Mouse (Mus musculus): Measurements from ENCODE around the gene Igfbp1.
"Not testable (repeated sequence)": the region's sequence is repeated elsewhere in the genome, so short reads cannot be mapped to it uniquely, and the experiment has no call there.

The Igfbp1 gene

DNA sequence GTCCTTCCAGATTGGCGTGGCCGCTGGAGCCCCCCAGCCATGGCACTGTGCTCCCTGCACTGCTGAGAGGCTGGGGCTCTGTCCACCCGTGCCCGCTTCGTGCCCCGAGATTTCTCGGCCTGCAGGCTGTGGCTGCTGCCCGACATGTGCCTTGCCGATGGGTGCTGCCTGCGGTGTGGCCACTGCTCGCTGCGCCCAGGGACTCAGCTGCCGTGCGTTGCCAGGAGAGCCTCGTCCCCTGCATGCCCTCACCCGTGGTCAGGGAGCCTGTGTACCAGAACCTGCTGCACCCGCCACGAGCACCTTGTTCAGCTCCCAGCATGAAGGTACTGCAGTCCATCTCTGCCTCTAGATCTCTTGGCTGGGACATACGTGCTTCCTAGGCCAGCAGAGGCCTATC lies 424 bp downstream of the Igfbp1 start:
- DNase-seq = no peak

DNA sequence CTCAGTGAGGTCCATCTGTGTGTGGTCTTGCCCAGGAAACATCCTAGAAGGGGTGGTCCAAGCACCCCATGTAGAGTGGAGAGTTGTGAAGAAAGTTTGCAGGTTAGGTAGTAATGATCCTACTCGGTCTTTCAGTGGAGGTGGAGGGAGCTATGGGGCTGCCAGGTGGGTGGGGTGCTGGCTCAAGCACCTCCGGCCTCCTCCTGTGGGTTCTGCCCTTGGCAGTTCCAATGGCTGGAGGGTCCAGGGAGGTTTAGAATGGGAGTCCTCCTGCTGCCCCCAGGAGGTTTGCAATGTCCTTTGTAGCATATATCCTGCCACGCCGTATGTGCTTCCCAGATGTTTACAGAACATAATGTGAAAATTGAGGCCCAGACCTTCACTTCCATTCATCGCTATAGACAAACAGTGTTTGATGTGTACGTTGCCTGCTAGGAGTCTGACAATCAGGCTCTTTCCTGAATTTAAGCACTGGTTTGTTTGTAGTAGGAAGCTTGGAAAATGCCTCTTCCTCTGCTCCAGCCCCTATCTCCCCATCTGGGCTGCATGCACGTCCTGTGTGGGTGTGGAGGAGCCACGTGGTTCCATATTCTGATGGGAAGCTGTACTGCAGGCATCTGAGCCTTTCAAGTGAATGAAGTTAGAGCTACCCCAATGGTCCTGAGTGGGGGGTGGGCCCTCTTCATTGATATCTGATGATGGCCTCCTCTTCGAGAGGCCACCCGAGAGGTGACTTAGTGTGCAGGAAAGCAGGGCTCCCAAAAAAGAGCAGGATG lies 1.1 kb downstream of the Igfbp1 start:
- DNase-seq = no peak

DNA sequence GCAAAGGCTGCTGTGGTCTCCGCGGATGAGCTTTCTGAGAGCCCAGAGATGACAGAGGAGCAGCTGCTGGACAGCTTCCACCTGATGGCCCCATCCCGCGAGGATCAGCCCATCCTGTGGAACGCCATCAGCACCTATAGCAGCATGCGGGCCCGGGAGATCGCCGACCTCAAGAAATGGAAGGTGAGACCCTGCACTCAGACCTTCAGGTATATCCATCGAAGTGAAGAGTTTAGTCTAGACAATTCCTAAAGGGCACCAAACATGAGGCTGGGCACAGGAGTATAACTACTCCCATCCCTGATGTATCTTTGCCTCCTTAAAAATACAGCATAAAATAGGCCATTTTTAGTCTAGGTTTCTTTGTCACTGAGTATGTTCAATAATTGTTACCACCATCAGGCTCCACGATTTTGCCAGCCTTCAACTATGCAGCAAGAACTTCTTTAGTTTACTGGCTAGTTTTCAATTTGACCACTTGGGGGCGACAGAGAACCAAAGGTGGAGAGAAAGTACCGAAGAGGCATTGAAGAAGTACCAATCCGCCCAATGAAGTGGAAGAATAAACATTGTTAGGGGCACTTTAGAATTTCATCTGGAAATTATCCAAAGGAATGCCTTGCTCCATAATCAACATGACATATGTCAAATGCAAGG lies 2.3 kb downstream of the Igfbp1 start:
- DNase-seq = no peak

DNA sequence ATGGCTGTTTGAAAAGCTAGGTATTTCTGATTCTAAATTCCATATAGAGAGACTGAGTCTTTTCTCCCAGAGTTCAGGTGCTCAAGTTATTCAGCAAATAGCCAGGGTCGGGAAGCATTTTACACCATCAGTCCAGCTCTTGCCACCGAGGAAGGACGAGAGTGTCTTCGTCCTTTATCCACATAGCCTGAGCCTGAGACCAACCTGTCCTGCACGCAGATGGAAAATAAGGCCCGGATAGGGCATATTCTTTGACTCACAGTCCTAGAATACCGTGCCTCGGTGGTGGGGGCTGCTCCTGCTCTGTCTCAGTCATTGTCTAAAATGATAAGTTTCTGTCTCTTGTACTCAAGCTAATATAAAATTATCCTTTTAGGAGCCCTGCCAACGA lies 2.8 kb downstream of the Igfbp1 start:
- no peak for DNase-seq

DNA sequence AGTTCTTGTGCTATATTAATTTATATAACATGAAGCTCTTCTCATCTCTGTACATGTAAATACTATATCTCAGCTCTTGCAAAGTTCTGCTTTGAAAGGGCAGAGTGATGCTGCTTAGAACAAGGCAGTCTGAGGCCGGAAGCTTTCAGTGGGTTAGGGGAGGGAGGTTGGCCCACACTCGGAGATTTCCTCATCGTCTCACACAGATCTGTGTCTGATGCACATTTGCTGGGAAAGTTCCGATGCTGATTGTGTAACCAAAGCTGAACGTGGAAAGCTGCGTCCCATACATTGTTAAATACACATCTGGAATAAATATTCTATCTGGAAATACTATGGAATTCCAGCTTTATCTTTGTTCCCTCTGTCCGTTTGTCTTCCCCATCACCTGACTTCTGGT lies 4.6 kb downstream of the Igfbp1 start:
- no peak for DNase-seq

DNA sequence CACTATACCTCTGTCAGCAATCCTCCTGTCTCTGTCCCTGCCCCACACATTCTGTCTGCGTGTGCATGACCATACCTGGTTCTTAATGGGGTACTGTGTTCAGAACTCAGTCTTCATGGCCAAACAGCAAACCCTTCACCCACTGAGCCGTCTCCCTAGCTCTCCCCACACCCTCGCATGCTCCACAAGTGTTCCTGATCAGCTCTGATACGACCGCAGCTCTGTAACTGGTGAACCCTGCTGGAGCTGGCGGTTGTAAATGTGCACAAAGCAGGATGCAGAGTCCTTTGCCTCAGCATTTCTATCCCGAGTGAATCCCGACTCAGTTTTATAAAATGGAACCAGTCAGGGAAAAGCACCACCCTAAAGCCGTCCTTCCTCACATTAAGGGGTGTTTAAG lies 6.3 kb downstream of the Igfbp1 start:
- no peak for DNase-seq

DNA sequence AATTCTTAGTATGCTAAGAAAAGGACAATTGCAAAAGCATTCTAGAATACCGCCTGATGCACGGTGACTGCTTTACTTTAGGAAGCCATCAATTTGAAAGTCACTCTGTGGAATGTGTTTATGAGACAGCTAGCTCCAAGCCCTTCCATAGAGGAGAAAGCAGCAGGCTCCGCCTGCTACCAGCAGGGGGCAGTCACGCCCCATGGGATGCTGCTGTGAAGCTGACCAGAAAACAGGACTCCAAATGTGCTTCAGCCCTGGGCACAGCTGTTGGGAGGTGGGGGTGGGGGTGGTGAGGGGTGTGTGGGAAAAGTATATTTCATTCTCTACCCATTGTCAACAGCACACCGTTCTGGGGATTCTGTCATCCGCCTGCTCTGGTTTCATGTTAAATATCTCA lies 12.8 kb downstream of the Igfbp1 start:
- peak; percentile 36 for DNase-seq

DNA sequence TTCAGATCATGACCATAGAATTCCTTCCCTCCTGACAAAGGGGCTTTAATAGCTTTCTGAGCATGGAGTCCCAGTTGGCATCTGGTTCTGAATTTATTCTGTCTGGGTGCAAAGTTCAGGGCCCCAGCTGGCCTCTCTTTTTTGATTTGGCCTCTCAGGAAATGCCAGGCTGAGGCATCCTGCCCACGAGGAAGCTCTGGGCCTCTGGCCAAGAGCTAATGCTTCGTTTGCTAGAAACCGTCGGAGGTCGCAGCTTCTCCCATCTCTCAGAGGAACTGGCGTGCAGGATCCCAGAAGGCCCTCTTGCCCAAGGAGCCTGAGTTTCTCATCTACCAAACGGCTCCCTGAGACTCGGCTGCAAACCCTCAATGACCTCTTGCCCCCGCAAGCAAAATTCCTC lies 13.6 kb downstream of the Igfbp1 start:
- no peak for DNase-seq

DNA sequence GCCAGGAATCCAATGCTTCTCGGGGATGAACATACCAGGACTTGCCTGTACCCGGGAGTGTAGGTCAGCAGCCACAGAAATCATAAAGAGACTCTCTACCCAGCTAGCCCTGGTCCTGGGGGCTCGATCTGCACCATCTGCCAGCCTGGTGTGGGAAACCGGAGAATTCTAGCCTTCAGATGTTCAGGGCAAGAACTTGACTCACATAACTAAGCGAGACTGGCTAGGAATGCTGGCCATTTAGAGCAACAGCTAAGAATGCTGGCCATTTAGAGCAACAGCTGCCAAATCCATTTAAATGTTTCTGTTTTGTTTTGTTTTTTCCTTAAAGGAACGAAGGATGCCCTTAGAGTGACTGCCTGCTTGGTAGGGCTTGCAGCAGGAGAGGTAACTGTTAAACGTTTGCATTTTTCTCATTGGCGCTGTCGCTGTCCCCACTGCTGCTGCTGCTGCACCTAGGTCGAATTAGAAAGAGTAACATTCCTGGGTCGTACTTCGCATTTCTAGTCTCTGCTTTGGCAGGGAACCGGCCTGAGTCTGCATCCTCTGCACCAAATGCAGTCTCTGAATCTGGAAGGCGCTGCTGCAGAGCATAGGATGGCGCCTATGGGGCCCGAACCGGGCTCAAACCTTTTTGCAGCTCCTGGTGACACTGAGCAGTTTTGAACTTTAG lies 14.7 kb downstream of the Igfbp1 start:
- no peak for DNase-seq

DNA sequence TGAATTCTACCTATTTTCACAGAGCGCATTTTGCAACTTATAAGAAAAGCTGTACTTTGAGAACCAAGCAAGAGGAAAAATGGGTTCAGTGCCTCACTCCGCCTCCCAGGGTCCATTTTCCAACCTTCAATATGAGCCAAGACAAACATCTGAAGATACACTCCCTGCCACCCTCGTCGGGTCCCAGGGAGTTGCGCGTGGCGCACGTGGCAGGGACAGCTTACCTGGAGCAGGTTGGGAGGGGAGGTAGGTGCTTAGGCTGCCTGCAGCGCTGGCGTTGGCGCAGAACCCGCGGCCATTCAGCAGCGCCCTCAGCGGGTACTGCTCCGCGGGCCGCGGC lies 15.5 kb downstream of the Igfbp1 start:
- DNase-seq = no peak

DNA sequence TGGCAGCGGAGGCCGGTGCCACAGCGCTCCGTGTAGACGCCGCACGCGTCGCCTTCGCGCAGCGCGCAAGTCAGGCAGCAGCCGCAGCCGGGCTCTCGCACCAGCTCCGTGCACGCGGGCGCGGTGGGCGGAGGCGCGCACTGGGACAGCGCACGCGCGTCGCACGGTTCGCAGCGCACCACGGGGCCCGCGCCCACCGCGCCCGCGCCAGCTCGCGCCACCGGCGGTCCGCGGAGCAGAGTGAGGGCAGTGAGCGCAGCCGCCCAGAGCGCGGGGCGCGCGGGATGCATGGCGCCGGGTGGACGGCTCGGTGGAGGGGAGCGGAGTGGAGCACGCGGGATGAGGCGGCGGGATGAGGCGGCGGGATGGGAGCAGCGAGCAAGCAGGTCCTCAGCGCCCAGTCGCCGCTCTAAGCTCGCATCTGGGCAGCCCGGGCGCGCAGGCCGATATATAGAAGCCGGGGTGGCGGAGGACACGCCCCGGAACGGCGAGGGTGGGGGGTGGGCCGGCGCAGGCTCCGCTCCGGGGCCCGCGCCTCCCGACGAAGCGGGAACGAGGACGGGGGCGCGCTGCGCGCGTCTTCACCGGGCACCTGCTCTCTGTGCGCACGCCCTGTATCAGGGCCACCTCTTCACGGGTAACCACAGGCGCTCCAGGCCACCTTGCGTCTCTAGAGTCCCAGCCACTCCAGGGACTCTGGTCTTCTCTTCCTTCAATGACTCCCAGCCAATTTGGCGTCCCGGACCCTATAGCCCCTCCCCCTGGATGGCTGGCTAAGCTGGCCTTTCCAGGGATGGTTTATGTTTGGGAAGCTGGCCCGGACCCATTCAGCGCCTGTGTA lies 16.1 kb downstream of the Igfbp1 start, which contains the start of gene Igfbp3:
TSS of gene Igfbp3 (minus strand) at position 423 of the 841 bp plus-strand sequence.
- DNase-seq = peak; percentile 29

DNA sequence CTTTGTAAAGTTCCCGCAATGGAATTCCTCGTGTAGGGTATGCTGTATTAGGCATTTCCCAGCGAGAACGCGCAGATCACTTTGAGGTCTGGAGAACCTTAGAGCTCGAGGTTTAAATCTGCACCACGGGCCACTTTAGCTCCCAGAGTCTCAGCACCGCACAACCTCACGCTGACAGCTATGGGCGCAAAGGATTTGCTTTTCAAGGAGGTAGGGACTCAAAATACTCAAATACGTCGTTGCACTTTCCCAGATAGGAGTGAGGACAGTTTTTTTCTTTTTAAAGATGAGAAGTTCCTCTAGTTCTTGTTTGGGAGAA lies 16.7 kb downstream of the Igfbp1 start:
- no peak for DNase-seq

DNA sequence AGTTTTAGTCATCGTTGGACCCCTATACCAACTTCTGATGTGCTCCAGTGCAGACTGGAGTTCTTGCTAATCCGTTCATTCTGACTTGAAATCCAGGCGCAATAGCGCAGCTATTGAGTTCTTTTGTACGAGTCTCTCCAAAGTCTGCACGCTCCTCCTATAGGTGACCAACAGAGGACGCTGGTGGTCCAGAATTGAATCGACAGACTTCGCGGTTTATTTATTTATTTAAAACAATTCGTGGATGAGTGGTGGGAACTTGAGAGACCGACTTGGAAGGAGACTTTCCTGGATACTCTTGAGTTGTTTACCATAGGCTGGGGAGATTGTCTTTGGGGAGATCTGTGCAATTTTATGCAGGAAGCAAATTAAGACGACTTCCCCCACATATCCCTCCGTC lies 17.2 kb downstream of the Igfbp1 start:
- no peak for DNase-seq

DNA sequence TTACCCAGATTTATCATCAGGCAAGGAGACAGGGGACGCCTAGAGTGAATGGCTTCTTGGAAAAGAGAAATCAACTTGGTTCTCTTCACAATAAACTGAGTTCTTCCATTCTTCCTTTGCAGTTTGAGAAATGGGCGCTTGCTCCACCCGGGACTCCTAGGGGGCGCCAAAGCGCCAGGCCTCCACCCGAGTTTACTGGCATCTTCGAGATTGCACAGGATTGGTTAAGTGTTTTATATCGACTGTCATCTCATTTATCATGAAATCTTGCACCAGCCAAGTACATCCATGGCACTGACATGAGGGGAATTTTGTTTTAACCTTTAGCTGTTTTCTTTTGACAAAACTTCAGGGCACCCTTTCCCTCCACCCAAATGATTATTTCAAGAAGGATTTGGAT lies 18.1 kb downstream of the Igfbp1 start:
- DNase-seq = no peak

DNA sequence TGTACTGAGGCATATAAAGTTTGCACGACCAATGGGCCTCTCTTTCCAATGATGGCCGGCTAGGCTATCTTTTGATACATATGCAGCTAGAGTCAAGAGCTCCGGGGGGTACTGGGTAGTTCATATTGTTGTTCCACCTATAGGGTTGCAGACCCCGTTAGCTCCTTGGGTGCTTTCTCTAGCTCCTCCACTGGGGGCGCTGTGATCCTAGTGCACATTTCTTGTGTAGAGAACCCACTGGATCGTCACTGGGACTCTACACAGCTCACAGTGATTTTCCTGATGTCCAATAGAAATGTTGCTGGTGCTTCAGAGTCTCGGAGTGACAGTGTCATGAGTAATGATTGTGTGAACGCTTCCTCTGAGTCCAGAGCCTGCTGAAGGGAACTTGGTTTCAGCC lies 24.2 kb downstream of the Igfbp1 start:
- DNase-seq = not testable (repeated sequence)

DNA sequence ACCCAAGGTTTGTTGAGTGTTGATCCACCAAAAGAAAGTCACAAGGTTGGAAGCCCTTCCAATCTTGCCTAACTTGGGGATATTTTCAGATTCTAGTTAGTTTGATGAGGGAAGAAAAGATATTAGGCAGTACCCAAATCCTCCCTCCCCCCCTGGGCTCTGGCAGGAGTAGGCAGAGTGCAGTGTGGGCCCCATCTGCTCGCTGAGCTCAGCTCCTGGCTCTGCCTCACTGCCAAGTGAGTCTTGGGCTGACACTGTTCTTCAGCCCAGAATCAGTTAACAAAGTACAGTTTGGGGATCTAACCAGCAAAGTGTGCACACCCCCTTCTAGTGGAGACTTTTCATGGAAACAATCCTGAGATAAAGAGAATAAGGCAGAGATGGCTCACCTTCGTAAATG lies 28.6 kb downstream of the Igfbp1 start:
- DNase-seq = no peak

DNA sequence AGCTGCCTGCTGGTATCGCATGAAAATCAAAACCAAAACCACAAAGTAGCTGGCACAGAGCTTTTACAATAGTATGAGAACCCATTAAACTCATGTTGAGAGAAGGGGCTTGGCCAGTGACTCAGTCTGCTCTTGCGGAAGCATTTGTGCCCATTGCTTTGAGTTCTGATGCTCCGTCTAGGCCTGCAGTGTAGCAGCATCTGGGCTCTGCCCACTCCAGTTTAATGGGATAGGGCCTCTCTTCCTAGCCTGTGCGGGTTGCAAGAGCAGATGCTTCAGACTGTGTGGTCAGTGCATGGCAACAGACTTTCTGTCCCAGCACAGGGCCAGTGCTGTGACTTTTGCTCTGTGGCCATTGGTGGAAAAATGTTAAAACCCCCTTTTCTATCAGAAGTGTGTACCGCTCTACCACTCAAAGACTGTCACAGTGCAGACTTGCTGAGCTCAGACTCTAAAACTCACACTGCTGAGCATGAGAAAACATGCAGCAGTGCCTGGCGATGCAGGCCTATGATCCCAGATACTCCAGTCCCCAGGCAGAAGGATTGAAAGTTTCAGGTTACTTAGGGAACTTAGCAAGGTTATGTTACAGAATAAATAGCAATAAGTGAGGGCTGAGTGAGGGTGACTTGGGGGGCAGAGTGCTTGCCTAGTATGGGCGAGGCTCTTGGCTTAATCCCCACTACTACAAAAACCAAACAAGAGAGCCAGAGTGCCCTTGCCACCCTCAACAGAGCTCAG lies 29.4 kb downstream of the Igfbp1 start:
- no peak for DNase-seq

DNA sequence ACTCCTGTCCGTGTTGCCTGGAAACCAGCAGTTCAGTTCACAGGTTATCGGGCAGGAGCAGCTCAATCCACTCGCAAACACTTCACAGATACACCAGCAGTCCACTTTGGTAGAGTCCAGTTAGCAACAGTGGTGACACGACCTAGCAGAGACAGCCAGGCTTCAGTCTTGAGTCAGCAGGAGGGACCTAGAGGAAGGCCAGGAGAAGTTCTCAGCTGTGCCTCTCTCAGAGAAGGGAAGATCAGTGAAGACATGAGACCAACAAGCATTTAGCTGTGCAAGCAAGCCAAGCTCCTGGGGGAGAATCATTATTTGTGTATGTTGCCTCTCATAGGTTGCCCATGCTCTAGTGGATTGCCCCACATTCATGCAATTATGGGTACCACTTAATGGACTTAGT lies 30.5 kb downstream of the Igfbp1 start:
- DNase-seq = no peak

DNA sequence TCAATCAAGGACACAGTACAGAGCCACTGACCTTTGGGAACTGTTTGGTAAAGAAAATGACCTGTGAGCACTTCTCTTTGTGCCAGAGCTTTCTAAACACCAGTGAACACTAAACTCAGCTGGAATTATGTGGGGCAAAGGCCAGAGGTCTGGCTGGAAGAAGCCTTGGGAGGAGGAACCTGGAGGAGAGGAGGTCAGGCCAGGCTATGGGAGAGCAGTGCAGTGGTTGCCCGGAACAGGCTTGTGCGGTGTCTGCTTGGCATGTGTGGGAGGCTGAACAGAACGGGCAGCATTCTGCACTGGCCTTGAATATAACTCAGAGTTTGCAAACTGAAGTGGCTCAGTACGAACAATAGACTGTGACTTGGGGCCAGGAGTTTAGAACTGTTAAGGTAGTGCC lies 32.4 kb downstream of the Igfbp1 start:
- DNase-seq = no peak

DNA sequence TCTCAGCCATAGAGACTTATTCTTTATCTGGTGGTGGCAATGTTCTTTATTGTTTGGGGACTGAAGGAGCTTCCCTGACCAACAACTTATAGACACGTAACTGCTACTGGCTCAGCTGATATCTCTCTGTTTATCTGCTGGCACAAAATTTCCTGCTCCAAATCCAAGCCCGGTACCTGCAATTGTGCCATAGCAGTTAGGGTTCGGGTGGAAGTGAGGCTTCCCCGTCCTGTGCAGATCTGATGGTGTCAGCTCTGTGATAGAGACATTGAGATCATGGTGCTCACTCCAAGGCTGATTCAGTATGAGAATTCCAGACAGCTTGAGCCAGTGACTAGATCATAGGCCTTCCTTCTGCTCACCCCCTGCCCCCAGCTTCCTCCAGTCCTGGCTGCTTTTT lies 34.4 kb downstream of the Igfbp1 start:
- no peak for DNase-seq

DNA sequence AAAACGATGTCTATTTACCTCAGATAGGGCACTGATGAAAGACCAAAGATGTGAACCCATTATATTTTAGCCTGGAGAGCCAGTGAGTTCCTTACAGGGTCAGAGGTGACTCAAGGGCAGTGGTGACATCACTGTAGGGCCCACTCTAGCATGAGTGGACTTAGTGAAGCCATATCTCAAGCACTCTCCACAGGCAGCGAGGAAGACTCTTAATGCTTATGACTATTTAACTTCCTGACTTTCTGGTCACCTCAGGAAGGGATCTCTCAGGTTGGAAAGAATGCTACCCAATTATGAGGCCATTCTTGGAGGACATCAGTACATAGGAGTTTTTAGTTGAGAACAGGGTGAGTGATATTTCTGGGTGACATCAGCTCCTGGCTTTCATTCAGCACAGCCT lies 35.8 kb downstream of the Igfbp1 start:
- DNase-seq = no peak

DNA sequence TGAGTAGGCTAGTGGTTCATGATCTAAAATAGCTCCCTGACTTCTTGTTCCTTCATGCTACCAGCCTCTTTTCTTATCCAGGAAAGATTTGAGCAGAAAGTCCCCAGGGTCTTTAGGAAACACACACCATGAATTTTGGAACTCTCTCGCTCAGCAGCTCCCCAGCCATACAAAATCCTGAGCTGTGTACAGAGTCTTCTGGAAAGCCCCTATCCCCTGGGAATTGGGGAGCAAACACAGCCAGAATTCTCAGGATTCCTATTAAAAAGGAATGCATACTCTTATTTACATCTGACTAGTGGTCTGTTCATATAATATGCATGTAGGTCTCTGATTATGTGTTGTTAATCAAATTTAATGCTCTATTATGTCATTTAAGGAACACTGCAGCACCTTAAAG lies 36.9 kb downstream of the Igfbp1 start:
- DNase-seq = no peak

Measured in cerebellum, adult 9-11 months (tissue).